Mouse (Mus musculus): ENCODE measurements around the gene Pdcd1lg2.

DNA sequence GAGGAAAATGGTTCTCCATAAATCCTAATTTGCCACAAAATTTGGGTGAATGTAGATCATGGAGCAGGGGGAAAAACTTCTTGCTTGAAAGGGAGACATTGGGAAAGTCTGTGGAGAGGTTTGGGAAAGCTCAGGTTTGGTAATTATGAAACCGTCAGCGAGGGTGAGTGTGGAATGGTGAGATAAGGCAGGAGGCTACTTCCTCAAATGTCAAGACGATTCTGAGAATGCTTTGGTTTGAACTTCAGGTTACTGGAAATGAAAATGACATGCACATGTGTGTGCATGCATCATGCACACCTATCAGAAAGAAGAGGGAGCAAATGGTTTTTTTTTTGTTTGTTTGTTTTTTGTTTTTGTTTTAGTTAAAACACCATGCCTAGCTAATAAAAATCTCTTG lies 10.3 kb upstream of the Pdcd1lg2 start:
- TF ChIP-seq CHD2 (IDR thresholded peaks at IDR 0.05; ENCODE audit: low read depth, low read length) (no peak), ZC3H11A (IDR thresholded peaks at IDR 0.05; ENCODE audit: borderline replicate concordance, low read depth, low read length) (no peak)

Measured in ES-E14 (cell line).